9 mouse cellular contexts compared by ENCODE assay signal in genomic region chr11:94988780-94989561, GRCm38 (mm10). TPM values are rescaled to one million over a fixed set of nuclear protein-coding genes. Genes with fewer than 3 reads are reported as not detected.
A peak's percentile ranks its signal among the peaks of the same experiment; 100 is the strongest.
DNase-seq lines count a peak whose midpoint lies in the region; ATAC-seq and TF ChIP-seq lines count a peak whose summit lies in the region.
"Had no signal": no experiment of that assay in that cellular context is flagged by ENCODE, and none has a peak within 500 bp of the region (broad histone marks: within the 10 kb centered on the region; RNA-seq: fewer than 3 reads in every experiment).

No protein-coding gene starts in this region.

- no peak for ATAC-seq in erythroblast, adult 5-6 weeks (replicated peaks; ENCODE audit: low FRiP score, poor library complexity, severe bottlenecking)
- no peak for ATAC-seq in limb, embryonic 15.5 days (ENCODE audit: insufficient number of reproducible peaks, low FRiP score, low TSS enrichment, low read depth)
- no peak for ATAC-seq in stomach, embryonic 14.5 days (ENCODE audit: insufficient number of reproducible peaks, insufficient read depth, low FRiP score, low read depth)

- peak overlapping the region; percentile 97 for H3K27ac ChIP-seq in heart, adult 2 months
- peak overlapping the region; percentile 94 for H3K27ac ChIP-seq in limb, embryonic 15.5 days
- peak overlapping the region; percentile 89 for H3K27ac ChIP-seq in stomach, embryonic 14.5 days (ENCODE audit: low read length)

- TF ChIP-seq EP300 in heart, adult 2 months (IDR thresholded peaks at IDR 0.05; ENCODE audit: insufficient read depth, low read depth, low read length), result no peak

- WGBS in heart, adult 2 months, result 21% methylated on average over 10 of the region's 10 CpGs
- 13% methylated on average over 10 of the region's 10 CpGs for WGBS in limb, embryonic 15.5 days
- 16% methylated on average over 10 of the region's 10 CpGs for WGBS in stomach, embryonic 14.5 days

- H3K79me2 ChIP-seq in heart, adult 2 months (replicated peaks; ENCODE audit: control insufficient read depth, insufficient read depth, low read length), result peaks cover 4% of the 10 kb centered on the region

- DNase-seq in 3T3-L1 (ENCODE audit: low read depth, low spot score), result peak; percentile 54
- DNase-seq in cerebellum, adult 9-11 months, result peak; percentile 69
- peak; percentile 62 to 66 for DNase-seq in heart, adult 2 months
- no peak for DNase-seq in spleen, postnatal 36 days (ENCODE audit: low spot score in 2 of 2)

- no peak for TF ChIP-seq POLR2A in heart, adult 2 months (IDR thresholded peaks at IDR 0.05; ENCODE audit: insufficient read depth, low read depth, low read length)

- intact Hi-C loops in heart, adult 2 months (cut with DNase I), result loop anchor here (1.0 kb wide), 1 partner anchor 10 kb away; no protein-coding TSS in a partner anchor

- H3K27me3 ChIP-seq in erythroblast, embryonic 14.5 days (ENCODE audit: control insufficient read depth), result peaks cover 10% of the 10 kb centered on the region; the same call in 1 of the 2 replicates
- H3K27me3 ChIP-seq in heart, adult 2 months (ENCODE audit: control insufficient read depth, insufficient read depth, low read length), result no peaks in the 10 kb centered on the region
- H3K27me3 ChIP-seq in limb, embryonic 15.5 days, result no peaks in the 10 kb centered on the region
- no peaks in the 10 kb centered on the region for H3K27me3 ChIP-seq in stomach, embryonic 14.5 days (ENCODE audit: control insufficient read depth, insufficient read depth, low read length)
- H3K27me3 ChIP-seq: Patski had no signal

- TF ChIP-seq CTCF in heart, adult 2 months (IDR thresholded peaks at IDR 0.05), result no peak

- H3K4me2 ChIP-seq in limb, embryonic 15.5 days, result peak overlapping the region; percentile 93
- peak overlapping the region; percentile 75 for H3K4me2 ChIP-seq in stomach, embryonic 14.5 days (replicated peaks; ENCODE audit: low read depth, low read length)

- H3K9me3 ChIP-seq in erythroblast, embryonic 14.5 days (ENCODE audit: control insufficient read depth, low read length), result no peaks in the 10 kb centered on the region
- H3K9me3 ChIP-seq in limb, embryonic 15.5 days, result no peaks in the 10 kb centered on the region
- H3K9me3 ChIP-seq in stomach, embryonic 14.5 days (ENCODE audit: control insufficient read depth, low read depth, low read length), result no peaks in the 10 kb centered on the region

- peaks cover 91% of the 10 kb centered on the region for H3K4me1 ChIP-seq in erythroblast, embryonic 14.5 days (ENCODE audit: control insufficient read depth)
- H3K4me1 ChIP-seq in heart, adult 2 months (ENCODE audit: control insufficient read depth, insufficient read depth, low read length), result peaks cover 12% of the 10 kb centered on the region
- H3K4me1 ChIP-seq in limb, embryonic 15.5 days, result peaks cover 57% of the 10 kb centered on the region
- peaks cover 45% of the 10 kb centered on the region for H3K4me1 ChIP-seq in stomach, embryonic 14.5 days (ENCODE audit: control insufficient read depth, insufficient read depth, low read length)

- H3K4me3 ChIP-seq in erythroblast, embryonic 14.5 days (replicated peaks), result peak overlapping the region; percentile 86
- H3K4me3 ChIP-seq in heart, adult 2 months, result peak overlapping the region; percentile 96
- H3K4me3 ChIP-seq in limb, embryonic 15.5 days, result peak overlapping the region; percentile 84
- H3K4me3 ChIP-seq in stomach, embryonic 14.5 days (ENCODE audit: low read depth, low read length), result peak overlapping the region; percentile 43

- peaks cover 13% of the 10 kb centered on the region for H3K36me3 ChIP-seq in erythroblast, embryonic 14.5 days (ENCODE audit: control insufficient read depth)
- no peaks in the 10 kb centered on the region for H3K36me3 ChIP-seq in heart, adult 2 months (ENCODE audit: control insufficient read depth, insufficient read depth, low read length)
- H3K36me3 ChIP-seq in limb, embryonic 15.5 days, result no peaks in the 10 kb centered on the region
- no peaks in the 10 kb centered on the region for H3K36me3 ChIP-seq in stomach, embryonic 14.5 days (ENCODE audit: control insufficient read depth, insufficient read depth, low read length)

- H3K9ac ChIP-seq in heart, adult 2 months (ENCODE audit: low read depth, low read length), result peak overlapping the region; percentile 59
- H3K9ac ChIP-seq in limb, embryonic 15.5 days, result peak overlapping the region; percentile 28; the same call in 1 of the 2 replicates
- H3K9ac ChIP-seq in stomach, embryonic 14.5 days (replicated peaks; ENCODE audit: low read depth, low read length), result peak overlapping the region; percentile 45

RNA-seq across cellular contexts. Expression of gene Ppp1r9b, which starts 1.9 kb away (rescaled TPM):
- polyA plus RNA-seq in erythroblast, embryonic 14.5 days (2012), result 29.1 and 31.4 TPM in 2 replicates
- 21.9 and 30.7 TPM in 2 replicates for total RNA-seq in erythroblast, adult 5-6 weeks (2015; ENCODE audit: low replicate concordance)
- 41.1 and 45.2 TPM in 2 replicates for total RNA-seq in erythroblast, adult 5-6 weeks (2017; ENCODE audit: low replicate concordance)
- 10 to 100 TPM; 49.3 to 52.0 TPM for total RNA-seq in heart, adult 2 months (2021)
- 22.3 and 23.8 TPM in 2 replicates for polyA plus RNA-seq in heart, adult 2 months (2012; rRNA removed)
- polyA plus RNA-seq in limb, embryonic 15.5 days (2015; fragmentation: Nextera tagmentation; extraction: Ambion mirVana), result 9.7 and 9.9 TPM in 2 replicates
- polyA plus RNA-seq in stomach, embryonic 14.5 days (2014; fragmentation: Nextera tagmentation; extraction: Ambion mirVana), result 13.5 and 14.4 TPM in 2 replicates

RNA-seq across cellular contexts. Expression of gene Sgca, which starts 12.8 kb away (rescaled TPM):
- polyA plus RNA-seq in erythroblast, embryonic 14.5 days (2012), result not detected in 2 replicates
- total RNA-seq in erythroblast, adult 5-6 weeks (2015; ENCODE audit: low replicate concordance), result not detected in 2 replicates
- not detected in 2 replicates for total RNA-seq in erythroblast, adult 5-6 weeks (2017; ENCODE audit: low replicate concordance)
- 100 to 1,000 TPM; 149 to 200 TPM for total RNA-seq in heart, adult 2 months (2021)
- 1,109 and 1,504 TPM in 2 replicates for polyA plus RNA-seq in heart, adult 2 months (2012; rRNA removed)
- polyA plus RNA-seq in limb, embryonic 15.5 days (2015; fragmentation: Nextera tagmentation; extraction: Ambion mirVana), result 7.5 and 18.9 TPM in 2 replicates
- 0.30 and 0.46 TPM in 2 replicates for polyA plus RNA-seq in stomach, embryonic 14.5 days (2014; fragmentation: Nextera tagmentation; extraction: Ambion mirVana)

RNA-seq across cellular contexts. Expression of gene Samd14, which starts 20.7 kb away (rescaled TPM):
- 123 and 135 TPM in 2 replicates for polyA plus RNA-seq in erythroblast, embryonic 14.5 days (2012)
- 22.1 and 25.9 TPM in 2 replicates for total RNA-seq in erythroblast, adult 5-6 weeks (2015; ENCODE audit: low replicate concordance)
- total RNA-seq in erythroblast, adult 5-6 weeks (2017; ENCODE audit: low replicate concordance), result 32.0 and 47.1 TPM in 2 replicates
- total RNA-seq in heart, adult 2 months (2021), result 1 to 10 TPM; 1.2 to 1.7 TPM
- 0.82 and 1.9 TPM in 2 replicates for polyA plus RNA-seq in heart, adult 2 months (2012; rRNA removed)
- 21.4 and 25.1 TPM in 2 replicates for polyA plus RNA-seq in limb, embryonic 15.5 days (2015; fragmentation: Nextera tagmentation; extraction: Ambion mirVana)
- 22.8 and 24.5 TPM in 2 replicates for polyA plus RNA-seq in stomach, embryonic 14.5 days (2014; fragmentation: Nextera tagmentation; extraction: Ambion mirVana)

RNA-seq across cellular contexts. Expression of gene Hils1, which starts 21.6 kb away (rescaled TPM):
- polyA plus RNA-seq in erythroblast, embryonic 14.5 days (2012), result not detected in 2 replicates
- not detected in 2 replicates for total RNA-seq in erythroblast, adult 5-6 weeks (2015; ENCODE audit: low replicate concordance)
- total RNA-seq in erythroblast, adult 5-6 weeks (2017; ENCODE audit: low replicate concordance), result not detected in 2 replicates
- not detected for total RNA-seq in heart, adult 2 months (2021)
- 0.25 TPM in 1 of 2 replicates, not detected in the other for polyA plus RNA-seq in heart, adult 2 months (2012; rRNA removed)
- polyA plus RNA-seq in limb, embryonic 15.5 days (2015; fragmentation: Nextera tagmentation; extraction: Ambion mirVana), result 0.42 TPM in 1 of 2 replicates, not detected in the other
- not detected in 2 replicates for polyA plus RNA-seq in stomach, embryonic 14.5 days (2014; fragmentation: Nextera tagmentation; extraction: Ambion mirVana)
- polyA plus RNA-seq: Patski had no signal

RNA-seq across cellular contexts. Expression of gene Pdk2, which starts 52.2 kb away (rescaled TPM):
- polyA plus RNA-seq in erythroblast, embryonic 14.5 days (2012), result 4.0 and 7.2 TPM in 2 replicates
- 1.3 and 7.9 TPM in 2 replicates for total RNA-seq in erythroblast, adult 5-6 weeks (2015; ENCODE audit: low replicate concordance)
- 0.60 and 5.6 TPM in 2 replicates for total RNA-seq in erythroblast, adult 5-6 weeks (2017; ENCODE audit: low replicate concordance)
- 100 to 1,000 TPM; 393 to 479 TPM for total RNA-seq in heart, adult 2 months (2021)
- polyA plus RNA-seq in heart, adult 2 months (2012; rRNA removed), result 518 and 592 TPM in 2 replicates
- polyA plus RNA-seq in limb, embryonic 15.5 days (2015; fragmentation: Nextera tagmentation; extraction: Ambion mirVana), result 33.4 and 42.9 TPM in 2 replicates
- 34.1 and 35.8 TPM in 2 replicates for polyA plus RNA-seq in stomach, embryonic 14.5 days (2014; fragmentation: Nextera tagmentation; extraction: Ambion mirVana)

Comparison
In these comparisons a context has a peak if more than half of its experiments do, and no peak if none do; other contexts are left out.
1. H3K4me3 ChIP-seq: peak in every context shown above with its lines; median percentile 96 in heart, adult 2 months; 86 in erythroblast, embryonic 14.5 days; 84 in limb, embryonic 15.5 days; 43 in stomach, embryonic 14.5 days.
2. DNase-seq: peak in 3T3-L1 (single experiment), cerebellum, adult 9-11 months (single experiment) and heart, adult 2 months (2 of 2); none in spleen, postnatal 36 days (0 of 2).
3. RNA of gene Sgca, which starts 12.8 kb away (polyA plus RNA-seq): 1,109 to 1,504 TPM in heart, adult 2 months; 7.5 to 18.9 TPM in limb, embryonic 15.5 days, 0.30 to 0.46 TPM in stomach, embryonic 14.5 days and not detected in erythroblast, embryonic 14.5 days; every median in the first group is over 10 times any median in the second.
4. Peak in every context shown above with its lines, with median percentiles within 50 percentile points of each other: H3K27ac ChIP-seq and H3K9ac ChIP-seq.